In the genomic region with DNA sequence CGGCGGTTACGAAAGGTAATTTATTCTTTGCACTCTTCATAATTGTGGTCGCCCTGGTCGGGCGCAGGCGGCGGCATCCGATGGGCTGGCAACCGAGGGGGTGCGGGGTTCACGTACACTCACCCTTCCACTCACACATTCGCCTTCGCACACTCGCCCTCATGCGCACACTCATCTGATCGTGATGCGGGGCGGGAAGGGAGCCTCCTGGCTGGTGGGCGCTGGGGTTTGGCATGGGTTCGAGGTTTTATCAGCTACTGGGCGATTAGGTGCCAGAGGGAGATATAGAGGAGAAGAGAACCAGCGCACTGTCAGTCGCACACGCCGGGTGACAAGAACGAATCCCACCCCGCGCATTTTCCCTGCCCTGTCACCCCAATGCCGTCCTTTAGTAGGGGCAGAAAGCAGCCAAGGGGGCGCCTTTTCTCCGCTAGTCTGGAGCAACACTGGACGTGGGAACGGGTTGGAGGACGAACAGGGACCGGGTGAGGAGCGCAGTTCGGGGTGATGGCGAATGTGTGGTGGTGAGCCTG, we compare ENCODE assay signal across 9 mouse cellular contexts. TPM values are rescaled to one million over a fixed set of nuclear protein-coding genes. Genes with fewer than 3 reads are reported as not detected.
A peak's percentile ranks its signal among the peaks of the same experiment; 100 is the strongest.
DNase-seq lines count a peak whose midpoint lies in the region; ATAC-seq and TF ChIP-seq lines count a peak whose summit lies in the region.
"Had no signal": no experiment of that assay in that cellular context is flagged by ENCODE, and none has a peak within 500 bp of the region (broad histone marks: within the 10 kb centered on the region; RNA-seq: fewer than 3 reads in every experiment).

No protein-coding gene starts in this region.

- DNase-seq in spleen, adult 2 months (ENCODE audit: low read depth in 1 of 2, low spot score in 2 of 2): no peak
- DNase-seq in spleen, postnatal 14 days (ENCODE audit: low spot score in 2 of 2): no peak
- peak; percentile 28 to 34 for DNase-seq in heart, postnatal 14 days
- peak; percentile 49 to 55 for DNase-seq in layer of hippocampus, postnatal 25 days (ENCODE audit: extremely low spot score in 1 of 2, low spot score in 1 of 2)
- peak; percentile 71 for DNase-seq in right cerebral cortex, adult 18-20 months
- DNase-seq in spleen, adult 12 weeks (ENCODE audit: low spot score): no peak

- ATAC-seq in forebrain, embryonic 12.5 days (ENCODE audit: low FRiP score): 0 out of 2 replicates have a peak, but pooled peaks have one; percentile 1
- no peak for ATAC-seq in lung, embryonic 16.5 days (ENCODE audit: low read depth)

- 5% methylated on average over 39 of the region's 39 CpGs for WGBS in spleen, adult 2 months
- WGBS in forebrain, embryonic 12.5 days: under 1% methylated on average over 39 of the region's 39 CpGs
- WGBS in lung, embryonic 16.5 days: under 1% methylated on average over 39 of the region's 39 CpGs

- H3K4me3 ChIP-seq in spleen, adult 2 months (ENCODE audit: extremely low read depth, insufficient read depth, insufficient read length): peak overlapping the region; percentile 48; the same call in 1 of the 2 replicates
- H3K4me3 ChIP-seq in forebrain, embryonic 12.5 days (replicated peaks): peak overlapping the region; percentile 82
- peak overlapping the region; percentile 73 for H3K4me3 ChIP-seq in lung, embryonic 16.5 days (ENCODE audit: low read length)

- intact Hi-C loops in heart, postnatal 14 days (cut with DNase I): no loop called here

- no peaks in the 10 kb centered on the region; the same call in 1 of the 2 replicates for H3K4me1 ChIP-seq in spleen, adult 2 months (ENCODE audit: control insufficient read depth, insufficient read depth, insufficient read length)
- peaks cover 26% of the 10 kb centered on the region for H3K4me1 ChIP-seq in forebrain, embryonic 12.5 days
- peaks cover 9% of the 10 kb centered on the region; the same call in 1 of the 2 replicates for H3K4me1 ChIP-seq in lung, embryonic 16.5 days (replicated peaks; ENCODE audit: control insufficient read depth, insufficient read depth, low read length)

- TF ChIP-seq POLR2A in spleen, adult 2 months (IDR thresholded peaks at IDR 0.05; ENCODE audit: low read depth, low read length): no peak

- H3K36me3 ChIP-seq in spleen, adult 2 months (ENCODE audit: control insufficient read depth, insufficient read depth, low read length): no peaks in the 10 kb centered on the region
- no peaks in the 10 kb centered on the region for H3K36me3 ChIP-seq in forebrain, embryonic 12.5 days (replicated peaks)
- H3K36me3 ChIP-seq in lung, embryonic 16.5 days (ENCODE audit: control insufficient read depth, insufficient read depth, low read length): no peaks in the 10 kb centered on the region

- no peaks in the 10 kb centered on the region for H3K9me3 ChIP-seq in forebrain, embryonic 12.5 days
- H3K9me3 ChIP-seq in lung, embryonic 16.5 days (ENCODE audit: control insufficient read depth, low read length): no peaks in the 10 kb centered on the region

- H3K9ac ChIP-seq in forebrain, embryonic 12.5 days: peak overlapping the region; percentile 92
- peak overlapping the region; percentile 75 for H3K9ac ChIP-seq in lung, embryonic 16.5 days (ENCODE audit: low read length)

- TF ChIP-seq CTCF in spleen, adult 2 months (IDR thresholded peaks at IDR 0.05; ENCODE audit: extremely low read depth, insufficient read depth, insufficient read length, insufficient replicate concordance): no peak

- H3K27me3 ChIP-seq in spleen, adult 2 months (ENCODE audit: control insufficient read depth, insufficient read depth, low read length): peaks cover 14% of the 10 kb centered on the region
- peaks cover 28% of the 10 kb centered on the region for H3K27me3 ChIP-seq in forebrain, embryonic 12.5 days
- H3K27me3 ChIP-seq in lung, embryonic 16.5 days (ENCODE audit: control insufficient read depth, insufficient read depth, low read depth, low read length): no peaks in the 10 kb centered on the region; the same call in 1 of the 2 replicates

- H3K27ac ChIP-seq in spleen, adult 2 months (ENCODE audit: insufficient read depth, low read length): no peak overlapping the region; the same call in 1 of the 2 replicates
- H3K27ac ChIP-seq in forebrain, embryonic 12.5 days: peak overlapping the region; percentile 97
- no peak overlapping the region for H3K27ac ChIP-seq in lung, embryonic 16.5 days (ENCODE audit: low read length)
- H3K27ac ChIP-seq: macrophage had no signal

- H3K4me2 ChIP-seq in forebrain, embryonic 12.5 days: peak overlapping the region; percentile 82
- peak overlapping the region; percentile 83 for H3K4me2 ChIP-seq in lung, embryonic 16.5 days (ENCODE audit: low read depth, low read length)

RNA-seq across cellular contexts. Expression of gene Adgrl3, which starts 1.5 kb away (rescaled TPM):
- polyA plus RNA-seq in spleen, adult 2 months (2012; rRNA removed): 2.5 and 2.8 TPM in 2 replicates
- polyA plus RNA-seq in forebrain, embryonic 12.5 days (2016; fragmentation: Nextera tagmentation; extraction: Ambion mirVana): 29.2 and 34.6 TPM in 2 replicates
- 1 to 10 TPM; 6.5 to 6.8 TPM for total RNA-seq in heart, postnatal 14 days (2021)
- total RNA-seq in layer of hippocampus, postnatal 25 days (2021): 100 to 1,000 TPM; 156 to 185 TPM
- 13.8 and 16.5 TPM in 2 replicates for polyA plus RNA-seq in lung, embryonic 16.5 days (2015; fragmentation: Nextera tagmentation; extraction: Ambion mirVana)
- polyA plus RNA-seq: macrophage had no signal

Comparison
In these comparisons a context has a peak if more than half of its experiments do, and no peak if none do; other contexts are left out.
1. DNase-seq: peak in heart, postnatal 14 days (2 of 2), layer of hippocampus, postnatal 25 days (2 of 2) and right cerebral cortex, adult 18-20 months (single experiment); none in spleen, adult 2 months (0 of 2), spleen, postnatal 14 days (0 of 2) and spleen, adult 12 weeks (single experiment).
2. Peak in every context shown above with its lines, with median percentiles within 50 percentile points of each other: H3K4me3 ChIP-seq.